Mouse (Mus musculus): ENCODE results near the gene Nfkbiz.
"Not testable (repeated sequence)": the region's sequence is repeated elsewhere in the genome, so short reads cannot be mapped to it uniquely, and the experiment has no call there.

GRCm38 (mm10) chr16:55859421-55859820 is 20.7 kb upstream of the Nfkbiz start:
- not testable (repeated sequence) for TF ChIP-seq POLR2A (IDR thresholded peaks at IDR 0.05; ENCODE audit: borderline replicate concordance, low read depth, low read length); CTCF (IDR thresholded peaks at IDR 0.05; ENCODE audit: low read depth, low read length)
